Mouse (Mus musculus) liver, adult 2 months (tissue): ENCODE results near the gene Hnf1a.

Experiments
- CTCF ChIP-seq: fragments of 200-500 bp; IDR thresholded peaks from 2 replicates; pipeline ENCODE4 v1.5.1; 2011; ENCODE audit warnings: low read depth, low read length, control low read depth
- POLR2A ChIP-seq: fragments of 200-500 bp; IDR thresholded peaks from 2 replicates; pipeline ENCODE4 v1.6.1; 2011; ENCODE audit warnings: low read length, control low read depth; ENCODE audit not compliant: insufficient read depth; ENCODE audit errors: extremely low read depth

- TF ChIP-seq CTCF = no peak
- TF ChIP-seq POLR2A = no peak
Measured at GRCm38 (mm10) chr5:114958069-114958468, 12.8 kb downstream of the Hnf1a start.
